Mouse (Mus musculus) cerebellum, adult 11 months (tissue): ENCODE results near the gene Ccr8.
"Not testable (repeated sequence)": the region's sequence is repeated elsewhere in the genome, so short reads cannot be mapped to it uniquely, and the experiment has no call there.

Experiments
- DNase-seq: peaks from one replicate; pipeline ENCODE4 v3.0.0; 2022

Gene Ccr8

DNA sequence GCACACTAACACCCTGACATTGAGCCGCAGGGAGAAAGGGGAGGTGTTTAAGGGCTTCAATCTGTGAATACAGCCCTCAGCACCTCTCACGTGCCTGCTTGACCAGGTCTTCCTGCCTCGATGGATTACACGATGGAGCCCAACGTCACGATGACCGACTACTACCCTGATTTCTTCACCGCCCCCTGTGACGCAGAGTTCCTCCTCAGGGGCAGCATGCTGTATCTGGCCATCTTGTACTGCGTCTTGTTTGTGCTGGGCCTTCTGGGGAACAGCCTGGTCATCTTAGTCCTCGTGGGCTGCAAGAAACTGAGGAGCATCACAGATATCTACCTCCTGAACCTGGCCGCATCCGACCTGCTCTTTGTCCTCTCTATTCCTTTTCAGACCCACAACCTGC, 1.8 kb downstream of the Ccr8 start:
- no peak for DNase-seq

DNA sequence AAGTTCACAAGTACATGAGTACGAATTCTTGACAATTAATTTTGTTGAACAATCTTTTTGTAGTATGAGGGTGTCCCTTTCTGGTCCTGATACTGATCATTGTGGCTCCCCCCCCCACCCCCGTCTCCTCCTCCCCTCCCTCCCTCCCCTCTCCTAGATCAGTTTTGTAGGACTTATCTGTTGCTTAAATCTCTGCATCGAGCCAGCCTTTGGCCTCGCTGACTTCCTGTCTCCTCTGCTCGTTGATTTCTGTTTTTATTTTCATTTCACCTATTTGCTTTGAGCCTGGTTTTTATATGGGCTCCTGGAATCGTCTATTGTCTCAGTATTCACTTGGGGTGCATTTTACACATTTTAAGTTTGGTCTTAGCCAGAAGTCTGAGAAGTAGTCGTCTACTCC, 4.0 kb downstream of the Ccr8 start:
- no peak for DNase-seq

DNA sequence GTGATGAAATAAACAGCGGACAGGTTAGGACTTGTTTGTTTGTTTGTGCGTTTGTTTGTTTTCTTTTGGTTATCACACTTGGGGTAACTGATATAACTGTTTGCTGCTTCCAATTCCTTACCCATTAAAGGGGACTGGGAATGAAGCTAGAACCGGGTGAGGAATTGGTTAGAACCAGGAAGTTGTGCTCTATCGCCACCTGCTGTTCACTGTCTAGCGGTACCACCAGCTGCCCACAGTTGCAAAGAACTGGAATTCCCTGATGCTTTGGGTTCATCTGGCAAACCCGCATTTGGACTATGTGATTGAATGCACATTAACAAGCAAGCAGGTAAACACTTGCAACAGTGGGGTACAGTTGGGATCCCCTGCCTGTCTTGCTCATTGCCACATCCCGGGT, 6.8 kb downstream of the Ccr8 start:
- DNase-seq, result peak; percentile 51

DNA sequence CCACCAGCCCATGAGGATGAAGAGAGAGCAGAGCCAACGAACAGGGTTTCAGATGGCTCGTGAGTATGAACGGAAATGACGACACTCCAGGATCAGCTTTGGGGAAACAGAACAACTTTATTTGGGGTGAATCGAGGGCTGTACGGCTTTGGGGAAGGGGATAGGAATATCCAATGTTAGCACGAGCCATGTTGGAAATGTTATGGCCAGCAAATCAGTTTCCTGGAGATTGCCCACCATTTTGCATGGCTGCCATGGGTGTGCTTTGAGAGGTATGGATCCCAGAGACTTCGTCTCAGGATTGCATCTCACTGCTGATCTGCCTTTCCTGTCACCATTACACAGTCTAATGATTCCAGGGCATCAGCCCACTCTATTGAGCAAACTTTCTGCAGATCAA, 7.4 kb downstream of the Ccr8 start:
- no peak for DNase-seq

DNA sequence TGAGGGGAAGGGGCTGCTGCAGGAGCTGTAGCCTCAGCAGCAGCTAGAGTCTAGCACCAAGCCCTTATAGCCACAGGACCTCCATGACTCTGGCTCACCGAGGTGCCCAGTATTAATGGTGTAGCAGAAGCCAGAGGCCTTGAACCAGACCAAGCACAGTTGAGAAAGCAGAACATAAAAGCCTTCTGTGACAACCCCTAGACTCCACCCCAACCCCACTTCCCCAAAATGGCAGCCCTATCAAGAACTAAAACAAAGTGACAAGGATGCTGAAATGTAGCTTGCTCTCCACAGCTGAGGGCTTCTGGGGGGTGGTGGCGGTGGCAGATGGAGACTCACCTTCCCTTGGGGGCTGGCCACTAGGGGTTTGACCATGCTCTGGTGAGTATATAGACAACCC, 9.3 kb downstream of the Ccr8 start:
- no peak for DNase-seq

DNA sequence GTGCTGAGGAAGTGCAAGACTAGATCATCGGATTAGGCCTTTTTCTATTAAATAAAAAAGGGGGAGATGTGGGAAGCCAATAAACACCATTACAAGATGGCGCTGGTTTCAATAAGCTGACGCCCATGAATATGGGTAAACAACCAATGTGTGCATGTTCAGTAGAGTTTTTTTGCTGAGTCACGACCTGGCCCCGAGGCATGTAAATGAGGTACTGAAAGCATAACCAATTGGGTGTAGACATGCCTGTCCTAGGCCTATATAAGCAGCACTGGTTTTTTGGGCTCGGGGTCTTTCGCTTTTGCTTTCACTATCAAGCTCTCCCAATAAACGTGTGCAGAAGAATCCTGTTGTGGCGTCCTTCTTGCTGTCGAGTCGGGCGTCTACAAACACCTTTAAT, 17.0 kb downstream of the Ccr8 start:
- DNase-seq, result not testable (repeated sequence)

DNA sequence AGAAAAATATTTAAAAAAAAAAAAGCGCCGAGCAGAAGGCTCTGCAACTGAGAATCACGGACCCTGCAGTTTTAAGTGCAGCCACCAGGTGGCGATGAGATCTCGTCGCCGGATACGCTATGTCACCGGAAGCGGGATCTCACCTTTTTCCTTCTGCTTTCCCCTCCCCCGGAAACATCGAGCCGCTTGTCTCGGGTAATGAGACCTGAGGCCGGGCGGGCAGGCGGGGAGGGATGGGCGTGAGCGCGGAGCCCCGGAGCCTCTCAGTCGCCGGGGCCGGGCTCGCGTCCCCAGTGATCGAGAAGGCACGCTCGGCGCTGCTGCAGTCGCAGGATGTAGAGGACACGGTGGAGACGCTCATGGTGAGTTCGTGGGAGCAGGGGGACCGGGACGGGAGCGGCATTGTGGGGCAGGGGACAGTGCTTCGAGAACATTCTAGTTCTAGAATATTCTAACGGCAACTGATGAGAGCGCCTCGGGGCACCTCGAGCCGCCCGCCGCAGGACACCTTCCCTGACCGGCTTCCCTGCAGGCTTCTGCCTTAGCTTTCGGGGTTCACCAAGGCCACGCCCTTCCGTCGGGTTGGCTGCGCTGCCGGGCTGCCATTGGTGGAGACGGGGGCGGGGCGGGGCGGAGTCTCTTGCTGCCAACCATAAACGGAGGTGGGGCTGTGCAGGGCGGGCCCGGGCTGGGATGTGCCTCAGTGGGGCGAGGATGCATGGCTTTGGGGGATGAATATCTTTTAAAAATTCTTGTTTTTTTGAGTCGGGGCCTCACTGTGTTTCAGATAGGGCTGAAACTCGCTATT, 18.5 kb downstream of the Ccr8 start, which contains the start of gene Slc25a38:
Gene Slc25a38, plus strand, starts transcription at position 164 of the 808 bp plus-strand sequence.
- DNase-seq, result peak; percentile 95

DNA sequence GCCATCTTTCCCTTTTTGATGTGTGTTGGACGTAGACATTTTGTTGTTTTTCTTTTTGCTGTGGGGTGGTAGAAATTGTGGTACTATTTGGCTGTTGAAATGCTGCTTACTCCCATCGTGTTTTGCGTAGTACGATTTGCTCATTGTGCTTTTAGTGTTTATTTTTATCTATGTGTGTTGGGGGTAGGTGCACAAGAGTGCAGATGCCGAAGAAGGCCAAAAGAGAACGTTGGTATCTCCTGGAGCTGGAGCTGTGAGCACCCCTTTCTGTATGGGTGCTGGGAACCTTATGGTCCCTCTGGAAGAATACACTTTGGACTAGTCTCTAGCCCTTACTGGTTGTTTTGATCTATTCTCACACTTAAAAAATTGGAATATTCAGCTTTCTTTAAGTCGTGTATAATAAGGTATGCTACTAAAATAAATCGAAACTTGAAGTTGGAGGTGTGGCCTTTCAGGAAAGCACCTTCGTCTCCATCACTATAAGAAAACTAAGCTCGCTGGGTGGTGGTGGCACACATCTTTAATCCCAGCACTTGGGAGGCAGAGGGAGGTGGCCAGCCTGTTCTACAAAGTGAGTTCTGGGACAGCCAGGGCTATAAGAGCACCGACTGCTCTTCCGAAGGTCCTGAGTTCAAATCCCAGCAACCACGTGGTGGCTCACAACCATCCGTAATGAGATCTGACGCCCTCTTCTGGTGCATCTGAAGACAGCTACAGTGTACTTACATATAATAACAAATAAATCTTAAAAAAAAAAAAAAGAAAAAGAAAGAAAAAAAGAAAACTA, 19.4 kb downstream of the Ccr8 start:
- no peak for DNase-seq

DNA sequence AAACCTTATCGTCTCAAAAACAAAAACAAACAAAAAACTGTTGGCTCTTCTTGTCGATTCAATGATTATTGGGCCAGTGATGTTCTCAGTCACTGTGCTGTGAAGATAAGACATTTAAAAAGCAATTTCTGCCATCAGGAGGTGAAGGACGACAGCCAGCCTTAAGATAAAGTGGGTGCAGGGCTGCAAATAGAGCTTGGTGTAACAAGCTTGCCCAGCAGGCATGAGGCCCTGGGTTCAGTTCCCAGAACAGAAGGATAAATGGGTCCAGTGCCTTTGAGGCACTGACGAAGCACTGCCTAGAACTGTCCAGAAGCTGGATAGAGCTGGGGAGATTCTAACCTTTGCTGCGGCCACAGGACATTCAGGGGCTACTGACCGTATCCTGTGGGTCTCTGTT, 20.6 kb downstream of the Ccr8 start:
- no peak for DNase-seq

DNA sequence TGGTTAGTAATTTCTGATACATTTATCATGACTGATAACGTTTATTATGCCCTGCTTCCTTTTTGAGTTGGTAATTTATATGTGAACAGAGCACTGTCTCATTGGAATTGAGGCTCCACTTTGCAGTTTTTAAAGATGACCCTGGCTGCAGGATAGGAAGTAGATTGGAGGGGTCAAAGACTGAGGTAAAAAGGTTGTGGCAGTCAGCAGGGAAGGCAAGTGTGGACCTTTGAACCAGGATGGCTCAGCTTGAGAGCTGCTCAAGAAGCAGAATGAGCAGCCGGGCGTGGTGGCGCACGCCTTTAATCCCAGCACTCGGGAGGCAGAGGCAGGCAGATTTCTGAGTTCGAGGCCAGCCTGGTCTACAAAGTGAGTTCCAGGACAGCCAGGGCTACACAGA, 21.5 kb downstream of the Ccr8 start:
- DNase-seq, result no peak

DNA sequence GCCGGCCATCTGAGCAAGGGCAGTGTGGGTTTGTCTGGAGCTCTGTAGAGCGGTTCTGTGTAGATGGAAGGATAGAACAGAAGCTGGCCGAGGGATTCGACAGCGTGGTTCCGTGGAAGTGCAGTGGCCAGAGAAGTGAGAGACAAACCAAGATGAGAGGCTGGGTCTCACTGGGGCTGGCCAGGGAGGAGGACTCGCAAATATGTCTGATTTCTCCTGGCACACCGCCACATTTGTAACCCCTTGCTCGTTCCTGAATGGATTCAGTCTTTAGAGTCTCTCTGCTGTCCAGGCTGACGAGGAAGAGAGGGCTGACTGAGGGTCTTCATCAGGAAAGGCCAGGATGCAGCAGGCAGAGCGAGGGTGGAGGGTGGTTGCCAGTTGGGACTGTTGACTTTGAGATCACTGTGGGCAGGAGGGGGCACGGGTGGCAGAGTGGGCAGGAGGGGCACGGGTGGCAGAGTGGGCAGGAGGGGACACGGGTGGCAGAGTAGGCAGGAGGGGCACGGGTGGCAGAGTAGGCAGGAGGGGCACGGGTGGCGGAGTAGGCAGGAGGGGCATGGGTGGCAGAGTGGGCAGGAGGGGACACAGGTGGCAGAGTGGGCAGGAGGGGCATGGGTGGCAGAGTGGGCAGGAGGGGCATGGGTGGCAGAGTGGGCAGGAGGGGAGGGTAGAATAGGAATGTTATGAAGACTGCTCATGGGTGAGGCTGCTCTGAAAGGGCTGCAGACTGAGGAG, 22.3 kb downstream of the Ccr8 start:
- DNase-seq, result no peak

DNA sequence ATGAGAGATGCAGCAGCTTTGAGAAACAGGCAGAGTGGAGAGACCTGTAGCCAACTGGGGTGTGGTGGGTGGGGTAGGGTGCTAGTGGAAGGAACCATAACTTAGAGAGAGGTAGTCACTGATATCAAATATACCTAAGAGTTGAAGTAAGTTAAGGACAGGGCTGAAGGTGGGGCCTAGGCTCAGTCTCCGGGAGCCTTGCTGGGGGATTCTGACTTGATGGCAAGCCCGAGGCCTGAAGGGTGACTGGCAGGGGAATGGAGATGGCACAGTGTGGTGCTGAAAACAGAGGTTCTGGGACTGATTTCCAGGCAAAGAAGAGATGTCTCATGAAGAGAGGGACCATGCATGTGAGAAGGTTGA, 22.9 kb downstream of the Ccr8 start:
- DNase-seq, result no peak

DNA sequence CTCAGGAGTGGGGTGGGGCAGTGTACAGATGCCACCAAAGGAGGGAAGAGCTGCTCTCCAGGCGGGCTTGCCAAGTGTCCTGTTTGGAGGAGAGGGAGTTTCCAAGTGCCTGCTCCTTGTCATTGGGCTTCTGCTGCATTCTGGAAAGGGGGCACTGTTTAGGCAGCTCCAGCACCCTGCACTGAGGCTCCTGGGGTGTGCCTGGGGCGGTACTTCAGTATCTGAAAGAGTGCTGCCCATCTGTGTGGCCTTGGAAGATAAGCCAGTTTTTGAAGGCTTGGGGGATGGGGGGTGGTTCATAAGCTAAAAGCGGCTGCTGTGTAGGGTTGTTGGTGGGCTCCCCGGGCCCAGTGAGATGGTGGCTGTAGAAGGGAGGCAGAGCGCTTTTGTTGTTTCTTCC, 23.7 kb downstream of the Ccr8 start:
- no peak for DNase-seq

DNA sequence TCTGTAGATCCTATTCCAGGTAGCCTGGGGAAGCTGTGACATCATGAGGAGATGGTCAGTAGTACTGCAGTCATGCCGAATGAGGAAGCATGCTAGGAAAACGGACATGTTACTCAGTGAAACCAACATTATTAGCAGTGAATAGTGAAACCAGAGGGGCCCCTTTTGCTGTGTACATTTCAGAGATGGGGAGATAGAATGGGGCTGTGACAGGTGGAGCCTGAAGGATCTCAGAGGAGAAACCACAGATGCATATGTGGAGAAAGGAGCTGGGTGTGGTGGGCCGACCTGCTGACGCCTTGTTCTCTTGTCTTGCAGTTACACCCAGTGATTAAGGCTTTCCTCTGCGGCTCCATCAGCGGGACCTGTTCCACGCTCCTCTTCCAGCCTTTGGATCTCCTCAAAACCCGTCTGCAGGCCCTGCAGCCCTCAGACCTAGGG, 24.3 kb downstream of the Ccr8 start:
- no peak for DNase-seq

DNA sequence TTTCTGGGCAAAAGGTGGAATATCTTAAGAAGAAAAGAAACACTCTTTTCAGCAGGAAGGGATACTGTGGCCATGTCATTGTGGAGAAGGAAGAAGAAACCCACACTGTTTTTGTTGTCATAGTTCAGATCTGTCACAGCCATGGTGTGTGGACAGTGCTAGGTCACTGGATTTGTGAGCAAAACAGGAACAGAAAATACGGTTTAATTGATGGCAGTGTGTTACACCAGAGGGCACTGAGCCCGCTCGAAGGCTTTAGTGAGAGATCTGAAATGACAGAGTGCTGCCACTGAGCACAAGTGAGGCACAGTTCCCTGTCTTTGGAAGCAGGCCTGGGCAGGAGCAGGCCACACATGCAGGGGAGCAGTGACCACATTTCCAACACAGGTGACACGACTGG, 26.3 kb downstream of the Ccr8 start:
- DNase-seq, result no peak

DNA sequence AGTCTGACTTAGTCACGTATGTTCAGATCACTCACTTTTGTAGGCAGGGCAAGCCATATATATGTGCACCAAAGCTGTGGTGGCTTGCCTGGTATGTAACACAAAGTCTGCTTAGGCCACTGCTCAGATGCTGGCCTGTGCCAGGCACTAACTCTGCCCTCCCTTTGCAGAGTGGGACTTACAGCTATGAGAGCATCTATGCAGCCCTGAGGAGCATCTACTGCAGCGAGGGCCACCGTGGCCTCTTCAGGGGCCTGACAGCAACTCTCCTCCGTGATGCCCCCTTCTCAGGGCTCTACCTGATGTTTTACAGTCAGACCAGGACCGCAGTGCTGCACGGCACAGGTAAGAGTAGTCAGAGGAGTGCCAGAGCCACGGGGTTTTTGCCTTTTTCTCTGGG, 28.6 kb downstream of the Ccr8 start:
- no peak for DNase-seq

DNA sequence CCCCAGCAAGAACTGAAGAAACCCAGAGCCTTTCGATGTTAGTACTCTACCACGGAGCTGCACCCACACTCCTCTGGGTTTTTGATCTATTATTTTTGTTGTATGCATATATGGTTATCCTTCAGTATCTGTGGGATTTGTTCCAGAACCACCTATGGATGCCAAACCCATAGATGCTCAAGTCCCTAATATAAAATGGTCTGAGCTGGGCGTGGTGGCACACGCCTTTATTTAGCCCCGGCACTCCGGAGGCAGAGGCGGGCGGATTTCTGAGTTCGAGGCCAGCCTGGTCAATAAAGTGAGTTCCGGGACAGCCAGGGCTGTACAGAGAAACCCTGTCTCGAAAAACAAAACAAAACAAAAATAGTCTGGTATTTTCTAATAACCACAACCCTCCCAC, 35.0 kb downstream of the Ccr8 start:
- DNase-seq, result no peak

DNA sequence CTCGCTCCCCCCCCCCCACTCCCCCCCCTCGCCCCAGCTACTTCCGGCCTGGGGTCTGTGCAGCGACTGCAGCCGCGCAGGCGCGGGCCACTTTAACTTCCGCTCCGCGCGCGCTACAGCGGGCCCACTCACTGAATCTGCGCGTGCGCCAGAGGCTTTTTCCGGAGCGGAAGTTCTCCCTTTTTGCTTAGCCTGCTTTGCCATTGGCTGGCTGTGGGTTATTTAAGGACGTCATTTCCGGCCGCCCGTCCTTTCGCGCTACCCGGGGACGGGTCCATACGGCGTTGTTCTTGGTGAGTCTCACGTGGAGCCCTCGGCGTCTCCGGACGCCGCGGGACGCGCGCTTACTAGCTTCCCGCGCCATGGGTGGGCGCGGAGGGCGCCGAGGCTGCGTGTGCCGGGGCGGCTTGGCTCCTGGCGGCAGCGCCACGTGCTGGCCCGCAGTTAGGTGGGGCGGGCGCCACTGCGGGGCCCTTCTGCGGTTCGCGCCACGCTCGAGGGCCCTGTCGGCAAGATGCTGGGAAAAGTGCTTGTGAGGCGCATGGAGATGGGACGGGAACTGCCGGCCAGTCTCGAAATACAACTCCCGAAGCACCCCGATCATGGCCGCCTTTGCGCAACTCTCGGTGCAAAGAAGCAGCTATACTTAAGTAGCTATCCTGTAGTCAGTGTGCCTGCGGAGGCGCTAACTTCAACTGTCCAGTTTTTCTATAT, 35.8 kb downstream of the Ccr8 start, which contains the start of gene Rpsa:
Gene Rpsa, plus strand, starts transcription at position 152 of the 714 bp plus-strand sequence.
- peak; percentile 97 for DNase-seq

DNA sequence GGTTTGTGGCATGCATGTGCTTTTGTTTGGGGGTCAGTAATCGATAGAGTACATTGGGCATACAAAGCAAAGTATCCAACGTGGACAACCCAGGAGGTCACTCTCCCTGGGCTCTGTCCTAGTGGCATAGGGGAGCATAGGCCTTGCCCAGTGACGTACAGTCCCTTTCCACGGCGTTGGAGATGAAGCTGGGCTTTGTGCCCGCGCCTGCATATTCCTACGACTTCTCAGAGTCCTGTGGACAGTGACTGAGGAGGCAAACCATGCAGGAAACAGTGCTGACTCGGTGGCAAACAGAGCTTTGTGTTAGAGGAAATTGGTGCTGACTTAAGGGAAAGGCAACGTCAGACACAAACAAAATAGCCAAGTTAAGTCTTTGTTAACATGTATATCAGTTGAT, 37.4 kb downstream of the Ccr8 start:
- DNase-seq, result no peak

DNA sequence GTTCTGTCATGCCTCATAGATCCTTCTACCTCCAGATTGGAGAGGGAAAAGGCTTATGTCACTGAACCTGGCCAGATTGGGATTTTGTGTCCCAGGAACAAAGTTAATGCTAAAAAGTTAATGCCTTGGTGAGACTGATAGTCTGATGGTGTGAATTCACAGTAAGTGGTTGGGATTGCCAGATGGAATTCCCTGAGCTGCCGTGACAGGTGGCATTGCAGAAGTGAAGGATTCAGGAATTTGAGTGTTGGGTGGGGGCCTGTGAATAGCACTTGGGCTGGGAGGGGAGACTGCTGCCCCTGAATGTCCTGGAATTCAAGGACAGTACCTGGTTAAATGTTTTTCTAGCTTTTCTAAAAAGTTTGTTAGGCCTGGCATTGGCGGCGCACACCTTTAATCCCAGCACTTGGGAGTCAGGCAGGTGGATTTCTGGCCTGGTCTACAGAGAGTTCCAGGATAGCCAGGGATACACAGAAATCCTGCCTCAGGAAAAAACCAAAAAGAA, 39.9 kb downstream of the Ccr8 start:
- DNase-seq, result no peak

DNA sequence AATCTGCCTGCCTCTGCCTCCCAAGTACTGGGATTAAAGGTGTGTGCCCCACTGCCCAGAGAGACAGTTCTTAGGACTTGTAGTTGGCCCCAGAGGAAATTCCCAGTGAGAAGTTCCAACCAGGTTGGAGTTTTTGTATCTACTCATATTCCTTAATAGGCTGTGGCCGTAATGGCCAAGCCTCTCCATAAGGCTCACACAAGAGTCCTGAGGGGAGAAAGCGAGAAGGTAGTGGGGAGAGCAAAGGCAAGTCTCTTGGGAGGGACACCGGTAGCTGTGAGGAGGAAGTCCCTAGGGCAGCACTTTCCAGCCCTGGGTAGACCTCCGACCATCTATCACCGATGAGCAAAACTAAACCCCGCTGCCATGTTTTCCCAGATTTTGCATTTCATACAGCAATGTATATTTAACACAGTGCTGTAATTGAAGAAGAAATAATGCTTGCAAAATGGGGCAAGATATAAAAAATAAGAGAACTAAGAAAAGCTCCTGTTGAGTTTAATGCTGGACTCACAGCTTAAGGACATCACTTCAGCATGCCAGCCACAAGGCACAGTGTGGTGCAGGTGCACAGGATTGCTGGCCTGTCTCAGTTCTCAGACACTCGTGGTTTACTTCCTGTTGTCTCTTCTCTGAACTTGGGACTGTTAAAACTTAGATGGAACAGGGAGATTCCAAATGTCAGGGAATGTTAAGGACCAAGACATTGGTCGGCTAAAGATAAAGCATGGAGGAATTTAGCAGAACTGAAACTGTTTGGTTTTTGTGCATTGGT, 41.3 kb downstream of the Ccr8 start:
- no peak for DNase-seq
